26 mouse cellular contexts compared by ENCODE assay signal in the genomic region with DNA sequence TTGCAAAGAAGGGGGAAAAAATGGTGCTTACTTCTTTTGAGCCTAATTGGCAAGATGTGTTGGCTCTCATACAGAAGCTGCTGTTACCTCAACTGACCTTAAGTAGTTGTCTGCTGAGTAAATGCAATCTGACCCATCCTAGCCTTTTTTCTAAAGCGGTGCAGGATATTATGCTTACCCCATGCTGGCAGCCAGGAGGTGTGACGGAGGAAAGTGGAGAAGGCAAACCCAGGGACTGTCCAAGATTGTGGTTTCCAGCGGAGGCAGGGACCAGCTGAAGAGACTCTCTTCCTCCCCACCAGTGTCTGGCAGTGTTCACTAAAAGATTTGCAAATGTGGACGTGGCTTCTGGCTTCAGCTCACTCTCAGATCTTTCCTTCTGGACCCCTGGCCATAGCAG.
A peak's percentile ranks its signal among the peaks of the same experiment; 100 is the strongest.
DNase-seq lines count a peak whose midpoint lies in the region; ATAC-seq and TF ChIP-seq lines count a peak whose summit lies in the region.
"Had no signal": no experiment of that assay in that cellular context is flagged by ENCODE, and none has a peak within 500 bp of the region (broad histone marks: within the 10 kb centered on the region; RNA-seq: fewer than 3 reads in every experiment).

No protein-coding gene starts in this region.

- no peak overlapping the region for H3K4me3 ChIP-seq in forebrain, embryonic 12.5 days (replicated peaks)
- no peak overlapping the region for H3K4me3 ChIP-seq in lung, postnatal 0 days (ENCODE audit: low read depth, low read length)
- H3K4me3 ChIP-seq: forebrain, embryonic 13.5 days; heart, embryonic 10.5 days; kidney, embryonic 15.5 days; limb, embryonic 15.5 days; liver, embryonic 15.5 days; lung, embryonic 15.5 days; neural tube, embryonic 15.5 days had no signal

- DNase-seq in cerebellum, postnatal 14 days, result peak; percentile 20 to 40
- no peak for DNase-seq in cerebellum, adult 9-11 months
- peak; percentile 13 for DNase-seq in R1 (ENCODE audit: low read depth, low spot score)
- peak; percentile 23 for DNase-seq in embryo, embryonic 11 days
- DNase-seq in gastrocnemius, postnatal 25 days, result peak; percentile 72
- DNase-seq in lung, postnatal 0 days (ENCODE audit: low spot score), result no peak
- DNase-seq: cerebellum, adult 9-10 months; left cerebral cortex, postnatal 4 days; right cerebral cortex, adult 18-20 months; right cerebral cortex, postnatal 4 days; thymus, adult 18-20 months; thymus, postnatal 36 days had no signal

- 41% methylated on average over 4 of the region's 4 CpGs for WGBS in forebrain, embryonic 12.5 days
- 30% methylated on average over 4 of the region's 4 CpGs for WGBS in lung, postnatal 0 days

- no peak for TF ChIP-seq EP300 in lung, postnatal 0 days (IDR thresholded peaks at IDR 0.05)

- H3K4me1 ChIP-seq in forebrain, embryonic 12.5 days, result no peaks in the 10 kb centered on the region
- H3K4me1 ChIP-seq in lung, postnatal 0 days (ENCODE audit: insufficient read depth, low read depth, low read length), result no peaks in the 10 kb centered on the region
- H3K4me1 ChIP-seq: forebrain, embryonic 13.5 days; heart, embryonic 10.5 days; kidney, embryonic 15.5 days; limb, embryonic 15.5 days; liver, embryonic 15.5 days; lung, embryonic 15.5 days; neural tube, embryonic 15.5 days had no signal

- no peaks in the 10 kb centered on the region for H3K36me3 ChIP-seq in forebrain, embryonic 12.5 days (replicated peaks)
- no peaks in the 10 kb centered on the region for H3K36me3 ChIP-seq in lung, postnatal 0 days (ENCODE audit: insufficient read depth, low read length)
- H3K36me3 ChIP-seq: heart, embryonic 10.5 days; kidney, embryonic 15.5 days; limb, embryonic 15.5 days; liver, embryonic 15.5 days; lung, embryonic 15.5 days; neural tube, embryonic 15.5 days had no signal

- no peak for TF ChIP-seq CTCF in lung, postnatal 0 days (IDR thresholded peaks at IDR 0.05)

- no peak overlapping the region for H3K27ac ChIP-seq in forebrain, embryonic 12.5 days
- H3K27ac ChIP-seq in lung, postnatal 0 days (ENCODE audit: low read length), result no peak overlapping the region
- H3K27ac ChIP-seq: forebrain, embryonic 13.5 days; heart, embryonic 10.5 days; hindbrain, postnatal 0 days; kidney, embryonic 15.5 days; limb, embryonic 15.5 days; liver, embryonic 15.5 days; lung, embryonic 15.5 days; macrophage; neural tube, embryonic 15.5 days had no signal

- no peak for ATAC-seq in forebrain, embryonic 12.5 days (ENCODE audit: low FRiP score)
- no peak for ATAC-seq in lung, postnatal 0 days
- ATAC-seq in megakaryocyte-erythroid progenitor cell, adult 5-6 weeks (replicated peaks; ENCODE audit: low FRiP score, low TSS enrichment, poor library complexity, severe bottlenecking), result no peak
- ATAC-seq: forebrain, embryonic 13.5 days; hindbrain, postnatal 0 days; intestine, postnatal 0 days; Patski had no signal

- no peaks in the 10 kb centered on the region for H3K9me3 ChIP-seq in forebrain, embryonic 12.5 days
- no peaks in the 10 kb centered on the region for H3K9me3 ChIP-seq in lung, postnatal 0 days (ENCODE audit: low read length)
- H3K9me3 ChIP-seq: forebrain, embryonic 13.5 days; heart, embryonic 10.5 days; kidney, embryonic 15.5 days; limb, embryonic 15.5 days; liver, embryonic 15.5 days; lung, embryonic 15.5 days; neural tube, embryonic 15.5 days had no signal

- H3K9ac ChIP-seq in forebrain, embryonic 12.5 days, result no peak overlapping the region
- no peak overlapping the region for H3K9ac ChIP-seq in lung, postnatal 0 days (replicated peaks; ENCODE audit: low read depth)
- H3K9ac ChIP-seq: forebrain, embryonic 13.5 days; kidney, embryonic 15.5 days; limb, embryonic 15.5 days; liver, embryonic 15.5 days; lung, embryonic 15.5 days; neural tube, embryonic 15.5 days had no signal

- H3K4me2 ChIP-seq in forebrain, embryonic 12.5 days, result no peak overlapping the region
- H3K4me2 ChIP-seq in lung, postnatal 0 days (replicated peaks; ENCODE audit: low read depth, low read length), result no peak overlapping the region
- H3K4me2 ChIP-seq: forebrain, embryonic 13.5 days; kidney, embryonic 15.5 days; limb, embryonic 15.5 days; liver, embryonic 15.5 days; lung, embryonic 15.5 days; midbrain, embryonic 11.5 days; neural tube, embryonic 15.5 days had no signal

- no peaks in the 10 kb centered on the region for H3K27me3 ChIP-seq in forebrain, embryonic 12.5 days
- H3K27me3 ChIP-seq in lung, postnatal 0 days (replicated peaks; ENCODE audit: insufficient read depth, low read length), result no peaks in the 10 kb centered on the region
- H3K27me3 ChIP-seq: forebrain, embryonic 13.5 days; kidney, embryonic 15.5 days; limb, embryonic 15.5 days; liver, embryonic 15.5 days; lung, embryonic 15.5 days; neural tube, embryonic 15.5 days; Patski had no signal

Comparison
In these comparisons a context has a peak if more than half of its experiments do, and no peak if none do; other contexts are left out.
1. DNase-seq: peak in cerebellum, postnatal 14 days (2 of 2), R1 (single experiment), embryo, embryonic 11 days (single experiment) and gastrocnemius, postnatal 25 days (single experiment); none in cerebellum, adult 9-11 months (single experiment) and lung, postnatal 0 days (single experiment).